Mouse (Mus musculus): ENCODE measurements at regions not wholly inside any gene's neighbourhood (a gene's known extent, or its start where the extent isn't known, plus 50 kb on each side); places are given as distances from the start of the nearest gene placed in this dataset.
"Not testable (repeated sequence)": the region's sequence is repeated elsewhere in the genome, so short reads cannot be mapped to it uniquely, and the experiment has no call there.

DNA sequence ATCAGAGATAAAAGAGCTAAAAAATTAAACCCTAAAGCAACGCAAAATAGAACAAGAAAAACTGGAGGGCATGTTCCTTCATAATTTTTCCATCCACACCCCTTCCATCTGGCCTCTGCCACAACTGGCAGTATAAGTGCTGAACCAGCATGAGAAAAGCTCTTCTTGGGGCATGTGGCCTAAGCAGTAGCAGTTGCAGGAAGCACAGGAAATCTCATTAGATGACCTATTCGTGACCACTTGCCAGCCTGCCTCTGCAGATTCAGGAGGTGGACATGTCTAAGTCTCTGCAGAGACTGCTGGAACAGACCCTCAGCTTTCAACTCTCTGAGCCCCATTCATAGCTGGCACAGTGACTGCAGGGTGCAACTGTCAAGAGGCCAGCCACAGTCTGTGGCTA is 116.5 kb upstream of the Teddm2 start:
- DNase-seq (ENCODE audit: extremely low spot score, low read depth, low spot score), result no peak

DNA sequence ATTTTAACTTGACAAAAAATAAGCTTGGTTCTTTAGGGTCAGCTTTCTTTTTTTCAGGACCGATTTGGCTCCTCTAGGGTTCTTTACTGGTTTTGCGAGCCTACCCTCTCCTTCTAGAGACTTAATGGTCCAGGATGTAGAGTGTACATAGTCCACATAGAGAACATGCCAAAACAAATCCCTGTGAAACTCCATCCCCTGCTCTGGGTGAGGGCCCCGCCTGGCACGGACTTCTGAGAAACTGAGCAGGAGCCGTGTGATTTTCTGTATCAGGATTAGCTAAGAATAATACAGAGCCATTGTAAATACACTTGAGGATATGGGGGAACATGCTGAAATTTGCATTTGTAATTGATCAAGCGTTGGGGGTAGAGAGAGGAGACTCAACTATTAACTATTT is 118.2 kb upstream of the Teddm2 start:
- no peak for DNase-seq (ENCODE audit: extremely low spot score, low read depth, low spot score)

DNA sequence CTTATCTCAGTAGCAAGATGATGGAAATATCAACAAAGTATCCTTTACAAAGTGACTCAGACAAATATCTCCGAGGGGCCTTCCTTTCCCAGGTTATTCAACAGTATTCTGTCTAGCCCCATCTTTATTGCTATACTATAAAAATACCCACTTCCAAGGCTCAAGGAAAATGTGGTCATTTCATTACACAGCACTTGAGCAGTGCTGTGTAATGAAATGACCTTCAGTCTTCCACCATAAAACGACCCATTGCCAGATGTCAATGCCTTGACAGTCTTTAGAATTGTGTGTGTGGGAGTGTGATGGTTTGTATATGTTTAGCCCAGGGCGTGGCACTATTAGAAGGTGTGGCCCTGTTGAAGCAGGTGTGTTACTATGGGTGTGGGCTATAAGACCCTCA is 124.3 kb upstream of the Teddm2 start:
- DNase-seq (ENCODE audit: extremely low spot score, low read depth, low spot score), result no peak

DNA sequence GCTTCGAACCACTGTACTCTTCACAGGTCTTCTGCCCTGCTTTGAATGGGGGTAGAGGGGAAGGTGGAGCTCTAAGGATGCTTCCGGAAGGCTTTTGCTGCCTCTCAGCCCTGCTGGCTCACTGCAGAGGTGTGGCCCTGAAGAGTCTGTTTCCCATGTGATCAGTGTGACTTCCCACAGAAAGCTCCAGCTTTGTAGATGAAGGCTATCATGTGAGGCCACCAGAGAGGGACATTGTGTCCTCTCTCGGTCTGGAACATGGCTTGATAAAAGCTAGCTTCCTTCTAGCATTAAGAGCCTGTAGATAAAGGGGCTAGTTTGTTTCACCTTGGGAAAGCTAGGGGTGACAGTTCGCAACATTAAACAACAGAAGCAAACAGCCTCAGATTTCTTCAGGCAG is 127.3 kb upstream of the Teddm2 start:
- no peak for DNase-seq (ENCODE audit: extremely low spot score, low read depth, low spot score)

- DNase-seq (ENCODE audit: extremely low spot score, low read depth, low spot score), result no peak
These were observed 129.8 kb upstream of the Teddm2 start for GRCm38 (mm10) chr1:154029826-154030225.

DNA sequence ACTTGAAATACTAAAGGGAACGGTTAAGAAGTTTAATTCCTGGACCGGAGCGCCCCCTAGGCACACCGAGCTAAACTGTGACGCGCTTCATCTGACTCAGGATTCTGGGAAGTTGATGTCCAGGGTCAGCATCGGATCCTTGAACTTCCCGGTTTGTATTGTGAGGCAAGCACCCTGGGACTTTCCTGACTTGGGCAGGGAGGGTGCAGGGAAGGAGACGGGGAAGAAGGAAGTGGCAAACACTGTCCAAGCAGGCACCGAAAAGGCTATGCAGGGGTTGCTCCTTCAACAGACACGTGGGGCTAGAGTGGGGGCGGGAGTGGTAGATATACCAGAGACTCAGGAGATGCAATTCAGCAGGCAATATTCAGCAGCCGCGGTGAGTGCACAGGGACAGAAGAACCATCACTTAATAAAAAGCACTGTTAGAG is 132.7 kb upstream of the Teddm2 start:
- no peak for DNase-seq (ENCODE audit: extremely low spot score, low read depth, low spot score)

- DNase-seq (ENCODE audit: extremely low spot score, low read depth, low spot score), result no peak
These were observed 134.1 kb upstream of the Teddm2 start for GRCm38 (mm10) chr1:154033958-154034606.

GRCm38 (mm10) chr1:154036729-154037270 is 136.8 kb upstream of the Teddm2 start:
- no peak for DNase-seq (ENCODE audit: extremely low spot score, low read depth, low spot score)

- no peak for DNase-seq (ENCODE audit: extremely low spot score, low read depth, low spot score)
These were observed 138.2 kb upstream of the Teddm2 start for GRCm38 (mm10) chr1:154038241-154038640.

DNA sequence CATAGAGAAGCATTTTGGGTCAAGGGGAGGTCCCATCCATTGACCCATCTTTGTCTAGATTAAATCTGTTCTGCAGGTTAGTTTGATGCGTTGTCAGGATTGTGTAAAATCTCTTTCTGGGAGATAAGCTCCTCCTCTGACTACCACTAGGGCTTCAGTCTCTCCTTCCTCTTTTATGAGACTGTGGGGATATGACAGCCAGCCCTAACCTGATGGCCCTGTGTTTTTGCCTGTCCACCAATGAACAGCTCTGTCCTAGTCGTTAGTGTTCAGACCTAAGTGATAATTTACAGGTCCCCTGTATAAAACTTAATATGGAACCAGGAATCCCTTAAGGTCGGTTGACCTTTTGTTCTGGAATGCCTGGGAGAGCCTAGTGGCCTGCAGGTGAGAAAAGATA is 140.9 kb upstream of the Teddm2 start:
- no peak for DNase-seq (ENCODE audit: extremely low spot score, low read depth, low spot score)

DNA sequence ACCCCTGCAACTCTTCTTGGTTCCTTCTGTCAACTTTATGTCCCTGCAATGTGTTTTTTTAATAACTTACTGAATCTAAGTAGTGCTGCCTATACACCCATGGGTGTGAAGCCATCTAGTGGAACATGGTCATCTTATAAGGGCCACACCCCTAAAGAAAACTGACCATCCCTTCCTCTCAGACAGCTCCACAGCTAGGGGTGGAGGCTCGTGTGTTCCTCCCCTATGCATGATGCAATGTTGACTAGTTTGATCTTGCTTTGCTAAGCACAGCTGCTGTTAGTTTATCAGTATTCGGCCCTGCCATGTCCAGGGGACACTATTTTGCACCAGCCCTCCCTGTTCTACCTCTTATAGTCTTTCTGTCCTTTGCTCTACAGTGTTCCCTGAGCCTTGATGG is 142.9 kb upstream of the Teddm2 start:
- DNase-seq (ENCODE audit: extremely low spot score, low read depth, low spot score), result no peak

- DNase-seq (ENCODE audit: extremely low spot score, low read depth, low spot score), result no peak
These were observed 144.7 kb upstream of the Teddm2 start for GRCm38 (mm10) chr1:154044712-154045111.

GRCm38 (mm10) chr1:154045951-154046350 is 145.9 kb upstream of the Teddm2 start:
- no peak for DNase-seq (ENCODE audit: extremely low spot score, low read depth, low spot score)

GRCm38 (mm10) chr1:154053641-154054040 is 147.3 kb upstream of the Zfp648 start:
- DNase-seq (ENCODE audit: extremely low spot score, low read depth, low spot score), result no peak

- DNase-seq (ENCODE audit: extremely low spot score, low read depth, low spot score), result no peak
These were observed 146.1 kb upstream of the Zfp648 start for GRCm38 (mm10) chr1:154054874-154055273.

GRCm38 (mm10) chr1:154061397-154061796 is 139.6 kb upstream of the Zfp648 start:
- not testable (repeated sequence) for DNase-seq (ENCODE audit: extremely low spot score, low read depth, low spot score)

GRCm38 (mm10) chr1:154061851-154062250 is 139.1 kb upstream of the Zfp648 start:
- no peak for DNase-seq (ENCODE audit: extremely low spot score, low read depth, low spot score)

DNA sequence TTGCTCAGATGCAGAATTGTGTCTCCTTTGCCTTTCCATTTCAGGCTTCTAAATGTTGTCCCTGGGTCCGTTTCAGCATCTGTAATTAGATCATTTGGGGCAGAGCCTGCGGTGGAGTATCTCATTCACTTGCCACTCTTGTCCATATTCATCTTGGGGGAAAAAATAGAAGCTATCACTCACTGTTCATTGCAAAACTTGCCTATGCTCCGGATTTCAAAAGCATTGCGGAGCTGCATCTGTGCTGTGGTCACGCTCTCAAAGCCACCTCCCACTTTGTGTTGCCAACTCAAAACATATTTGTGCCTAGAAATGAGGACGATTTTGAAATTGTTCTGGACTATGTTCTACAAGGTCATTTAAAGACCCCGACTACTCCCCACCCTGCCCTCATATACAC is 138.3 kb upstream of the Zfp648 start:
- no peak for DNase-seq (ENCODE audit: extremely low spot score, low read depth, low spot score)

DNA sequence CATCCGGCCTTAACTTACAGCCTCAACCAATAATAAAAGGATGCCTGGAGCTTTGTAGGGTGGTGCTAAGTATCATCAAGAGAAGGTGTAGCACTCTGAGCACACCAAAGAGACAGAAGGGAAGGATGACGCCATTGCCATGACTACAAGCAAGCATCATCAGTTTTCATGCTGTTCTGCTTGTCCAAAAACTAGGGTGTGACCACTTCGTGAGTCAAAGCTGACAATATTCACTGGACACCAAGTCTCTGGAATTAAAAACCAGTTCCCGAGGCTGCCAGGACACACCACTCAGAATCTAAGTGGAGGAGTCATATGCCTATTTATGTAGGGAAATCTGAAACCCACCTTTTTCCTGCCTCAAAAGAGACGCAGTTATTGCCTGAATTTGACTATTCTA is 136.4 kb upstream of the Zfp648 start:
- DNase-seq (ENCODE audit: extremely low spot score, low read depth, low spot score), result no peak

- DNase-seq (ENCODE audit: extremely low spot score, low read depth, low spot score), result no peak
These were observed 135.4 kb upstream of the Zfp648 start for GRCm38 (mm10) chr1:154065336-154066329.

DNA sequence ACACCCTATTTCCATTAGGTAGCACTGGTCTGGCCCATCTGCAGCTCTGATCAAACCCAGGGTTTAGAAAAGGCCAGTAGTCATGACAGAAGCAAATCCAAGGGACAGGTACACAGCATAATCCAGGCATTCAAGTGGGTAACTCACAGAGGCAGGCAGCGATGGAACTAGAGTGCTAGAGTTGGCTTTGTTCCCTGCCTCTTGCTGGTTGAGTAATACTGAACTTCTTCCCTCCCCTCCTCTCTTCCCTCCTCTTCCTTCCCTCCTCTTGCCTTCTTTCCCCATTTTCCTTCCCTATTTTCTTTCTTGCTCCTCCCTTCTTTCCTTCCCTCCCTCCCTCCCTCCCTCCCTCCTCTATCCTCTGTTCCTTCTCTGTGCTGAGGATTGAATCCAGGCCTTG is 133.1 kb upstream of the Zfp648 start:
- DNase-seq (ENCODE audit: extremely low spot score, low read depth, low spot score), result no peak

GRCm38 (mm10) chr1:154074270-154074669 is 126.7 kb upstream of the Zfp648 start:
- DNase-seq (ENCODE audit: extremely low spot score, low read depth, low spot score), result no peak
